Mouse (Mus musculus) intestine, embryonic 16.5 days (tissue): ENCODE data around the gene Ccn1. TPM values are rescaled to one million over a fixed set of nuclear protein-coding genes. Genes with fewer than 3 reads are reported as not detected.

Experiments used
- ATAC-seq: fragments of 200-750 bp; cut with Nextera tagmentation; 2 replicates; pipeline ENCODE4 v1.8.0; 2017; ENCODE audit warnings: moderate TSS enrichment, moderate library complexity
- H3K27ac ChIP-seq: fragments of 300-500 bp; sonication (generic); 2 replicates; pipeline ENCODE4 v1.5.1; 2014; ENCODE audit warnings: mild to moderate bottlenecking, low read length
- H3K27me3 ChIP-seq: fragments of 300-500 bp; sonication (generic); replicated peaks from 2 replicates; pipeline ENCODE4 v1.6.1; 2014; ENCODE audit warnings: low read length, control low read depth, mixed read lengths; ENCODE audit not compliant: control insufficient read depth, insufficient read depth
- H3K36me3 ChIP-seq: fragments of 300-500 bp; sonication (generic); 2 replicates; pipeline ENCODE4 v1.6.1; 2014; ENCODE audit warnings: low read length, control low read depth; ENCODE audit not compliant: control insufficient read depth, insufficient read depth
- H3K4me1 ChIP-seq: fragments of 300-500 bp; sonication (generic); 2 replicates; pipeline ENCODE4 v1.6.1; 2014; ENCODE audit warnings: low read length, control low read depth, mixed read lengths; ENCODE audit not compliant: control insufficient read depth, insufficient read depth
- H3K4me2 ChIP-seq: fragments of 300-500 bp; sonication (generic); 2 replicates; pipeline ENCODE4 v1.6.1; 2014; ENCODE audit warnings: low read depth, low read length, control low read depth
- H3K4me3 ChIP-seq: fragments of 300-500 bp; sonication (generic); 2 replicates; pipeline ENCODE4 v1.5.1; 2014; ENCODE audit warnings: mild to moderate bottlenecking, low read length
- H3K9ac ChIP-seq: fragments of 300-500 bp; sonication (generic); 2 replicates; pipeline ENCODE4 v1.6.1; 2014; ENCODE audit warnings: low read depth, low read length
- H3K9me3 ChIP-seq: fragments of 300-500 bp; sonication (generic); 2 replicates; pipeline ENCODE4 v1.6.1; 2016; ENCODE audit warnings: low read length, control low read depth; ENCODE audit not compliant: control insufficient read depth
- WGBS: fragments of 180-500 bp; shearing (Covaris S2); extraction: QIAGEN DNeasy Blood & Tissue Kit; methylation state at CpG from one replicate; pipeline ENCODE4 v1.1.7; 2014; 5-methylcytosine and 5-hydroxymethylcytosine counted together
- polyA plus RNA-seq: library from polyadenylated mRNA; unstranded; fragments of >200 nt; fragmentation: Nextera tagmentation; extraction: Ambion mirVana; gene quantifications from 2 replicates; pipeline ENCODE4 v1.2.1, GENCODE M21; 2015

Ccn1 gene
- polyA plus RNA-seq, 1 experiment from 2014 or later: 55.5 TPM

DNA sequence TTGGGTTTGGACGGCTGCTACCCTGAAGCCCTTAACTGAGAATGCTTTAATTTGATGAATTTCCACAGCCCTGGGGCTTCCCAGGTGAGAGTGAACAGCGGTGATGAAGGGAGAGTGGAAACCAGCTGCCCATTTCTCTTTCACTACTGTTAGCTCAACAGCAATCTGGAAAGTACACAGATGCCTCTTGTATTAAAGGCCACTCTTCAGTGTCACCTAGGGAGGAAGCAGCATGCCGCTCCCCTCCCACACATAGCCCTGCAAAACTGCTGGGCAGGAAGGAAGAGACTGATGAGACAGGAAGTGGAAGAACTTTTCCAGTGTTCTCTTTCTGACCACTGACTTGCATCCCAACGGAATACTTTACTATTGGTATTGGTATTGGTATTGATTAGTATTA, 36.5 kb downstream of the Ccn1 start:
- H3K9me3 ChIP-seq: no peaks in the 10 kb centered on the region
- WGBS: 74% methylated on average over 4 of the region's 4 CpGs
- H3K27ac ChIP-seq: no peak overlapping the region
- H3K4me3 ChIP-seq: no peak overlapping the region
- no peaks in the 10 kb centered on the region for H3K27me3 ChIP-seq
- no peak for ATAC-seq
- no peaks in the 10 kb centered on the region for H3K4me1 ChIP-seq
- no peaks in the 10 kb centered on the region for H3K36me3 ChIP-seq
- H3K4me2 ChIP-seq: no peak overlapping the region
- no peak overlapping the region for H3K9ac ChIP-seq

DNA sequence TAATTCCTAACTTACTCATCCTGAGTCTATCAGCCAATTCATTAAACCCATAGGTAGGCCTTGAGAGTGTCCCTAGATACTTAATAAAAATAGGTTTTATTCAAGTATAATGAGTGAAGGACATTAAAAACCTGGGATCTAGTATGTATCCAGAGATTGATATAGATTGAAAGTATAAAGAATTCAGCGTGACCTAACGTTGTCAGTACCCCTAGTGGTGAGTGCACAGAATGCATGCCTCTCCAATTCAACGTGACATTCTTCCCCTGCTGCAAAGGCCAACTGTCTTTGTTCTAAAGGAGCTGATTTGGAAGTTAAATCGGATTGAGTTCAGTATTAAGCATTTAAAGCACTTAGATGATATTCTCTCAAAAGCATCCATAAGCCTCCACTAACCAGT, 37.1 kb downstream of the Ccn1 start:
- Histone ChIP-seq H3K36me3 (no peaks in the 10 kb centered on the region), H3K4me1 (no peaks in the 10 kb centered on the region), H3K4me3 (no peak overlapping the region), H3K9ac (no peak overlapping the region), H3K9me3 (no peaks in the 10 kb centered on the region), H3K4me2 (no peak overlapping the region), H3K27ac (no peak overlapping the region), H3K27me3 (no peaks in the 10 kb centered on the region)
- 26% methylated on average over 4 of the region's 4 CpGs for WGBS
- ATAC-seq: no peak

- H3K4me2 ChIP-seq: no peak overlapping the region
- 89% methylated on average over 5 of the region's 5 CpGs for WGBS
- H3K4me1 ChIP-seq: no peaks in the 10 kb centered on the region
- no peaks in the 10 kb centered on the region for H3K27me3 ChIP-seq
- H3K9ac ChIP-seq: no peak overlapping the region
- no peaks in the 10 kb centered on the region for H3K9me3 ChIP-seq
- H3K36me3 ChIP-seq: no peaks in the 10 kb centered on the region
- H3K27ac ChIP-seq: no peak overlapping the region
- H3K4me3 ChIP-seq: no peak overlapping the region
- ATAC-seq: no peak
Measured at GRCm38 (mm10) chr3:145608320-145608719, 41.5 kb downstream of the Ccn1 start.

DNA sequence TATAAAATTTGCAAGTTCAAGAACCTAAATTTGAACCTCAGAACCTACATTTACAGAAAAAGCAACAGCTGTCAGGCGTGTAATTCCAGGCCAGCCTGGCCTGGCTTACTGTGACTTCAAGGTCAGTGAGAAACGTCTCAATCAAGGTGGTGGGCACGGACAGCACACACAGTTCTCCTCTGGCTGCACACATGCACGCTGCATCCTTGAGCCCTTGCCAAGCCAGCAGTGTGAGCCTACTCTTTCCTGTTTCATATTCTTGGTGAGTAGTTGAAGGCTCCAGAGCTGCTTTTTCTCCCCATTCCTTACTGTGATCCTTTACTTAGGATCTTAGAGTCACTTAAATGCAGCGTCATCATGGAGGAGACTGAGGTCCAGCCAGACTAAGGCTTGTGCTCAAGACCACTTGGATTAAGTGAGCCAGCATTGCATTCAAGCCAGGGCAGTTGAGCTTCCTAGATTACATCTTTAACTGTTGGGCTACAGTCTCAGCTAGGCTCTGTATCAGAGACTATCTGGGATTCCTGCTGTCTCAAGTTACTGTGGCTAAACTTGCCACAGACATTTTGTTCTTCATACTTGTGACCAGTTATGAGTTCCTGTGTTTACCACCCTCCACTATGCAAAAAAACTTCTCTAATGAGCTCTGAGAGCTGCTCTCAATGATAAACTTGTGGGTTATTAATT, 44.2 kb downstream of the Ccn1 start:
- H3K4me1 ChIP-seq: peaks cover 11% of the 10 kb centered on the region
- no peak overlapping the region for H3K4me3 ChIP-seq
- H3K4me2 ChIP-seq: no peak overlapping the region
- no peaks in the 10 kb centered on the region for H3K36me3 ChIP-seq
- 88% methylated on average over 5 of the region's 5 CpGs for WGBS
- ATAC-seq: no peak
- no peak overlapping the region for H3K9ac ChIP-seq
- H3K27ac ChIP-seq: no peak overlapping the region
- no peaks in the 10 kb centered on the region for H3K27me3 ChIP-seq
- H3K9me3 ChIP-seq: no peaks in the 10 kb centered on the region

GRCm38 (mm10) chr3:145602410-145603206, 47.2 kb downstream of the Ccn1 start:
- Histone ChIP-seq H3K27me3 (no peaks in the 10 kb centered on the region), H3K4me1 (peaks cover 11% of the 10 kb centered on the region), H3K4me3 (no peak overlapping the region), H3K27ac (peak overlapping the region; percentile 13; the same call in 1 of the 2 replicates), H3K4me2 (no peak overlapping the region), H3K9me3 (no peaks in the 10 kb centered on the region), H3K9ac (no peak overlapping the region), H3K36me3 (0 out of 2 replicates have a peak, but pooled peaks cover 5% of the 10 kb centered on the region)
- ATAC-seq: peak; percentile 80
- 45% methylated on average over 11 of the region's 11 CpGs for WGBS

DNA sequence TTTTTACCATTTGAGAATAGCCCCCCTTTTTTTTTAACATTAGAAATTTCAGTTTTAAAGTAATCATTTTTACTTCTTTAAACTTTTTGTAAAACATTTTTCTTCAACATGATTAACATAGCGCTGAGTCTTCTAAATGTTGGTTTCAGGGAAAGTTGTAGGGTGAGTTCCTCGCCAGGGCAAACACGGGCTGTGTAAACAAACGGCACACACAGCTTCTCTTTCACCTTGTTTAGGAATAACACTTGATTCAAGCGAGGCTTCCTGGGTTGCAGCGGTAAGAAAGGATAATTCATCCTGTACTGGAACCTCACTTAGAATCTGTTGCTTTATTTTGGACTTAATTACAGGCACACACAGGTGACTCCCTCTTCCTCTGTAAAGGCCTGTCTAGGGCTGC, 48.4 kb downstream of the Ccn1 start:
- ATAC-seq: peak; percentile 43; the same call in 1 of the 2 replicates
- WGBS: 36% methylated on average over 6 of the region's 6 CpGs
- peaks cover 11% of the 10 kb centered on the region for H3K4me1 ChIP-seq
- H3K4me3 ChIP-seq: no peak overlapping the region
- 0 out of 2 replicates have a peak, but pooled peaks cover 5% of the 10 kb centered on the region for H3K36me3 ChIP-seq
- 0 out of 2 replicates have a peak overlapping the region, but pooled peaks have one; percentile 25 for H3K9ac ChIP-seq
- no peak overlapping the region for H3K4me2 ChIP-seq
- H3K27ac ChIP-seq: no peak overlapping the region
- H3K9me3 ChIP-seq: no peaks in the 10 kb centered on the region
- no peaks in the 10 kb centered on the region for H3K27me3 ChIP-seq

GRCm38 (mm10) chr3:145600801-145601200, 49.0 kb downstream of the Ccn1 start:
- Histone ChIP-seq H3K9me3 (no peaks in the 10 kb centered on the region), H3K4me1 (peaks cover 11% of the 10 kb centered on the region), H3K36me3 (0 out of 2 replicates have a peak, but pooled peaks cover 5% of the 10 kb centered on the region), H3K27me3 (no peaks in the 10 kb centered on the region), H3K4me3 (no peak overlapping the region), H3K4me2 (no peak overlapping the region), H3K9ac (no peak overlapping the region), H3K27ac (no peak overlapping the region)
- WGBS: 72% methylated on average over 6 of the region's 6 CpGs
- no peak for ATAC-seq

- Histone ChIP-seq H3K4me1 (peaks cover 11% of the 10 kb centered on the region), H3K27ac (no peak overlapping the region), H3K27me3 (no peaks in the 10 kb centered on the region), H3K36me3 (peaks cover 16% of the 10 kb centered on the region; the same call in 1 of the 2 replicates), H3K9ac (no peak overlapping the region), H3K4me2 (no peak overlapping the region), H3K9me3 (no peaks in the 10 kb centered on the region), H3K4me3 (no peak overlapping the region)
- ATAC-seq: no peak
- 91% methylated on average over 7 of the region's 7 CpGs for WGBS
Measured at GRCm38 (mm10) chr3:145599059-145599458, 50.7 kb downstream of the Ccn1 start.
